Mouse (Mus musculus) hindbrain, embryonic 14.5 days (tissue): ENCODE measurements around the gene Selenov. TPM values are rescaled to one million over a fixed set of nuclear protein-coding genes. Genes with fewer than 3 reads are reported as not detected.

Source experiments
- ATAC-seq: fragments of 200-750 bp; cut with Nextera tagmentation; 2 replicates; pipeline ENCODE4 v1.8.0; 2017; ENCODE audit warnings: moderate number of reproducible peaks, mild to moderate bottlenecking, moderate TSS enrichment, moderate library complexity; ENCODE audit not compliant: low FRiP score
- DNase-seq: peaks from one replicate; pipeline ENCODE4 v3.0.0-alpha.2; 2015; ENCODE audit warnings: low spot score
- H3K27ac ChIP-seq: fragments of 300-500 bp; sonication (generic); 2 replicates; pipeline ENCODE4 v1.5.1; 2014; ENCODE audit warnings: mild to moderate bottlenecking, moderate library complexity
- H3K27me3 ChIP-seq: fragments of 300-500 bp; sonication (generic); 2 replicates; pipeline ENCODE4 v1.6.1; 2014; ENCODE audit warnings: mild to moderate bottlenecking, low read length, mixed read lengths; ENCODE audit not compliant: control insufficient read depth, insufficient read depth
- H3K36me3 ChIP-seq: fragments of 300-500 bp; sonication (generic); replicated peaks from 2 replicates; pipeline ENCODE4 v1.6.1; 2014; ENCODE audit not compliant: control insufficient read depth, insufficient read depth
- H3K4me1 ChIP-seq: fragments of 300-500 bp; sonication (generic); replicated peaks from 2 replicates; pipeline ENCODE4 v1.6.1; 2014; ENCODE audit warnings: antibody characterized with exemption, low read length, mixed read lengths; ENCODE audit not compliant: control insufficient read depth, insufficient read depth
- H3K4me2 ChIP-seq: fragments of 300-500 bp; sonication (generic); replicated peaks from 2 replicates; pipeline ENCODE4 v1.6.1; 2014; ENCODE audit warnings: mild to moderate bottlenecking, moderate library complexity
- H3K4me3 ChIP-seq: fragments of 300-500 bp; sonication (generic); replicated peaks from 2 replicates; pipeline ENCODE4 v1.5.1; 2014; ENCODE audit warnings: mild to moderate bottlenecking, low read length
- H3K9ac ChIP-seq: fragments of 300-500 bp; sonication (generic); 2 replicates; pipeline ENCODE4 v1.6.1; 2014
- H3K9me3 ChIP-seq: fragments of 300-500 bp; sonication (generic); 2 replicates; pipeline ENCODE4 v1.6.1; 2016; ENCODE audit warnings: low read length; ENCODE audit not compliant: control insufficient read depth
- WGBS: fragments of 180-500 bp; shearing (Covaris S2); extraction: QIAGEN DNeasy Blood & Tissue Kit; methylation state at CpG from one replicate; pipeline ENCODE4 v1.1.7; 2014; 5-methylcytosine and 5-hydroxymethylcytosine counted together
- polyA plus RNA-seq: library from polyadenylated mRNA; unstranded; fragments of >200 nt; fragmentation: Nextera tagmentation; extraction: Ambion mirVana; gene quantifications from 2 replicates; pipeline ENCODE4 v1.2.1, GENCODE M21; 2014

Gene Selenov
- polyA plus RNA-seq, 1 experiment from 2014 or later: 0.74 TPM

DNA sequence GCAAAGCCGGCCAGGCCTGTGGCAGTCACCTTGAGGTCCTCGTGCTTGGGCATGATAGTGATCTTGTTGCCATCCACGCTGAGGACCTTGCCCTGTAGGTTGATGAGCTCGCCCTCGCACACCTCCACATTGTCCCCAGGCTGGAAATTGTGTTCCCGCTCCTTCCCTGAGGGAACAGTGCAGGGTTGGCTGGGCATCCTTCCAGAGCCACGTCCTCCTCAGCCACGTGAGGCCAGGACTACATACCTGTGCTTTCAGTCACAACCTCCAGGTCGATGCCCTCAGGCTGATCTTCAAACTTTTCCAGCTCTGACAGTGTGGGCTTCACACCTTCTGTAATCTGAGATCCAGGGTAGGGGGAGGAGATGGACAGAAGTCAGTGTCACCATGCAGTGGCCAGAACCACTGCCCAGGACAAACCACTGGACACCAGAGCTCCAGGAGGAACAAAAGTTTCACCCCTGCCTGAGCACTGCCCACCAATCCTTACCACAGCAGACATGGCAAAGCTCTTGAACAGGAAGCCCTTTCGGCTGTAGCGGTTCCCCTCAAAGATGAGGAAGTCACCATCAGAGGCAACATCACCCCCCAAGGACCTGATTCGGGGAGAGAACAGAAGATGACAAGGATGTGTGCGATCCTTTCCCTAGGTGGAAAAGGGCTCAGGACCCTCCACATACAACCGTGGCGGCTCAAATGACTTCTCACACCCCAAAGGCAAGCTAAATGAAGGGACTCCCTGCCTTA is 31.2 kb upstream of the Selenov start:
- DNase-seq (no peak), ATAC-seq (no peak)
- no peaks in the 10 kb centered on the region for H3K27me3 ChIP-seq
- no peak overlapping the region for H3K4me2 ChIP-seq
- no peak overlapping the region for H3K4me3 ChIP-seq
- no peak overlapping the region for H3K27ac ChIP-seq
- H3K9ac ChIP-seq: no peak overlapping the region
- H3K4me1 ChIP-seq: no peaks in the 10 kb centered on the region
- 97% methylated on average over 15 of the region's 15 CpGs for WGBS
- peaks cover 100% of the 10 kb centered on the region for H3K36me3 ChIP-seq
- no peaks in the 10 kb centered on the region for H3K9me3 ChIP-seq

DNA sequence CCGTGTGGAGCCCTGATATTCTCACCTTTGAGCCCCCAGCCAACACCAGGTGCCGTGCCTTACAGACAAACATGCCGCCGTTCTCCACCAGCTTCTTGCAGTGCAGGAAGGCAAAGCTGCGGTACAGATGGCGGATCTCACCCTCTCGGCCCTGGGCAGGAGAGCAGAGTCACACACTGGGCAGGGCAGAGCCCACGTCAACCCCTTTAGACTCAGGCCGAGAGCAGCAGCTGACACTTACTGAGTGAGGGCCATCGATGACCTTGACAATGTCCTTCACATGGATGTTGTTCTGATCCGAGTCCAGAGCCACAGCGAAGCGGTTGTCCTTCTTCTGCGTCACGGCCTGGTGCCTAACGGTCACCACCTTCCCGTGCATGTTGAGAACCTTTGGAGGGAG is 27.7 kb upstream of the Selenov start:
- no peaks in the 10 kb centered on the region for H3K4me1 ChIP-seq
- no peak overlapping the region for H3K4me2 ChIP-seq
- H3K9ac ChIP-seq: no peak overlapping the region
- WGBS: 94% methylated on average over 17 of the region's 17 CpGs
- H3K36me3 ChIP-seq: peaks cover 99% of the 10 kb centered on the region
- ATAC-seq (no peak), DNase-seq (no peak)
- no peak overlapping the region for H3K27ac ChIP-seq
- no peaks in the 10 kb centered on the region for H3K27me3 ChIP-seq
- no peak overlapping the region for H3K4me3 ChIP-seq
- H3K9me3 ChIP-seq: no peaks in the 10 kb centered on the region

DNA sequence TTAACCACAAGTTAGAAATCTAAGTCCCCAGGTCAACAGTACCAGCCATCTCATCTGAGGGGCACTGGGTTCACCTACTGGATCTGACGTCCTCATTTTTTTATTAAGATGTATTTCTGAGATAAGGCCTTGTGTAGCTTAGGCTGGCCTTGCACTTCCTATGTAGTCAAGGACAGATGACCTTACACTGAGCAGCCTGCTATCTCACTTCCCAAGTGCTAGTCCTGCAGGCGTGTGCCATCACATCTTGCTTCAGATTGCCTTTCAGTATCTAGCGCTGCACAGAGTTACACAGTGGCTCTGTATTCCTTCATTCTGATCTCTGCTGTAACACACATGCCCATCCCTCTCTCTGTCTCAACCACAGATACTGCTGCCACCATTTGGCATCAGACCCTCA is 27.1 kb upstream of the Selenov start:
- 91% methylated on average over 3 of the region's 3 CpGs for WGBS
- H3K4me3 ChIP-seq: no peak overlapping the region
- H3K27me3 ChIP-seq: no peaks in the 10 kb centered on the region
- no peak for DNase-seq
- H3K36me3 ChIP-seq: peaks cover 93% of the 10 kb centered on the region
- no peak overlapping the region for H3K27ac ChIP-seq
- H3K9ac ChIP-seq: no peak overlapping the region
- no peaks in the 10 kb centered on the region for H3K9me3 ChIP-seq
- no peaks in the 10 kb centered on the region for H3K4me1 ChIP-seq
- no peak for ATAC-seq
- no peak overlapping the region for H3K4me2 ChIP-seq

DNA sequence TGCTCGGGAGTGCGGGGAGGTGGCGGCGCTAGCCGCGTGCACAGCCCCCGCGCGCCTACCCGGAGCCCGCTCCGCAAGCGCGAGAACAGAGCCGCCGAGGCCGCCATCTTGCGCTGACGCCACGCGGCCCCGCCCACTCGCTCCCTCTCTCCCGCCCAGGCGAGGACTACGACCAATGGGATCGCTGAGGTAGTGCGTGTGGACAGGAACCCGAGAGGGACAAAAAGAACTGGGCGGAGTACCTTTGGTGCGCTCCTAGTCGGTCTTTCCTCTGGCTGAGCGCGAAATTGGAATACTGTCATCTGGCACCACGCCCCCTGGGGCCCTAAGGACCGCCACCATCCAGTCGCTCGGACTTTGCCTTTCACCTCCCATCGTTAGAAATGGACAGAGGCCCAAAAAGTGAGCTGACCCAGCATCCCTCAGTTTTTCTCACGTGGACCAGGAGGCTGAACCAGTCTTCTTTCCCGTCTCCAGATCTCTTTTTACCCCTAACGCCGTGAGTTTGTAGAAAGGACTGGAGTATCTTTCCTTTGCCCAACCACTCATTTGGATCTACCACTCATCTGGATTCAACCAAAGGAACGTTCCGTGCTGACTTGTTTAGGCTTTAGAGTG is 21.0 kb upstream of the Selenov start, which contains the start of gene Timm50:
Gene Timm50, minus strand, starts transcription at position 147 of the 618 bp plus-strand sequence.
- Histone ChIP-seq H3K4me2 (peak within 1 kb of the TSS; percentile 92), H3K36me3 (peaks cover 66% of the 10 kb centered on the region), H3K9me3 (no peaks in the 10 kb centered on the region), H3K27me3 (no peaks in the 10 kb centered on the region), H3K4me1 (peaks cover 14% of the 10 kb centered on the region), H3K27ac (peak within 1 kb of the TSS; percentile 71), H3K9ac (peak within 1 kb of the TSS; percentile 93), H3K4me3 (peak within 1 kb of the TSS; percentile 98)
- ATAC-seq: peak; percentile 95
- peak; percentile 98 for DNase-seq
- WGBS: under 1% methylated on average over 45 of the region's 45 CpGs

DNA sequence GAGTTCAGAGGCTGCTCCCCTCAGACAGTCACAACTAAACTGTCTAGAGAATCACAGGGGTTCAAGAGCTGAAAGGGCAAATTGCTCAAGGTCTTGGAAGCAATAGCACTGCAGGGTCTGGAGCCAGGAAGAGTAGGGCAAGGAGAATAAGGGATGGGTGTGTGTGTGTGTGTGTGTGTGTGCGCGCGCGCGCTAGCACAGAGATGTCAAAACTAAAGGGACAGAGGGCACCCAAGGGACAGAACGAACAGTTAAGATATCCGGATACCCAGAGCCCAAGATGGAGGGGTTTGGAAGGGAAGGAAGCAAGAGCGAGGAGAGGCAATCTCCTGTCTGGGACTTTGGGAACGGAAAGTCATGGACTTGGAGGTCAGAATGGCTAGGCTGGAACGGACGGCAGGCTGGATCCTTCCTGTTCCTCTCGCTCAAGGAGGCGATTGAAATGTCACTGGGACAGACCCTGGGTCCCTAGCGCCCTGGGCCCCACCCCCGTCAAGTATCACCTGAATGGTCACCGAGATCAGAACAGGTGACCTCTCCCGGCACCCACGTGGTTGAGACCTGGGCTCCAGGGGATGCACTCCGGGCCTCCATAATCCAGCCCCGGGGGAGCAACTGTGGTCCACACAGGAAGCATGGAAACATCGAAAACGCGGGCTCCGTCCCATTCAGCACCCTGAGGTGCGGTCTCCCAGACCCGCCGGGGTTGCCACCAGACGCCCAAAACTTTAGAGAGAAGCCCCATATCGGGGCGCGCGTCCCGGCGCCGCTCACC is 20.4 kb upstream of the Selenov start:
- WGBS: 5% methylated on average over 35 of the region's 35 CpGs
- ATAC-seq (peak; percentile 60), DNase-seq (no peak)
- Histone ChIP-seq H3K4me1 (peaks cover 14% of the 10 kb centered on the region), H3K4me3 (peak overlapping the region; percentile 98), H3K4me2 (peak overlapping the region; percentile 92), H3K27me3 (no peaks in the 10 kb centered on the region), H3K36me3 (peaks cover 66% of the 10 kb centered on the region), H3K27ac (peak overlapping the region; percentile 71), H3K9ac (peak overlapping the region; percentile 93), H3K9me3 (no peaks in the 10 kb centered on the region)

DNA sequence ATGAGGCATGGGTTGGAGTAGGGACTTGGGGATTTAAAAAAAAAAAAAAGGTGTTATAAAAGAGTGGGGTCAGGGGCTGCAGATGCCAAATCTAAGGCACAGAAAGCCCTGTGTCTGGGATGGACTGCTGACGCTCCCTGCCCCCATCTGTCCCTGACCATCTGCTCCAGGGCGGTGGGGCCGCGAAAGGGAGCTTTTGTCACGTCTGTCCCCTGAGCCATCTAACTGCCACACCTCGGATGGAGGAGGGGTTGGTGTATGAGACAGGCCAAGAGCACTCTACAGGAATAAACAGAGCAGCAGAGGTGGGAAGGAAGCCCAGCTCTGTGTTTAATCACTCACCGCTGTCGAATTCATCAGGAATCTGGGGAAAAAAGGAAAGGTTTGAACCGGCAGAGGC is 18.8 kb upstream of the Selenov start:
- H3K36me3 ChIP-seq: peaks cover 66% of the 10 kb centered on the region
- H3K4me1 ChIP-seq: peaks cover 14% of the 10 kb centered on the region
- H3K27ac ChIP-seq: no peak overlapping the region
- H3K9me3 ChIP-seq: no peaks in the 10 kb centered on the region
- H3K4me3 ChIP-seq: no peak overlapping the region
- H3K9ac ChIP-seq: no peak overlapping the region
- no peak overlapping the region for H3K4me2 ChIP-seq
- no peak for ATAC-seq
- no peak for DNase-seq
- no peaks in the 10 kb centered on the region for H3K27me3 ChIP-seq
- 37% methylated on average over 9 of the region's 9 CpGs for WGBS

DNA sequence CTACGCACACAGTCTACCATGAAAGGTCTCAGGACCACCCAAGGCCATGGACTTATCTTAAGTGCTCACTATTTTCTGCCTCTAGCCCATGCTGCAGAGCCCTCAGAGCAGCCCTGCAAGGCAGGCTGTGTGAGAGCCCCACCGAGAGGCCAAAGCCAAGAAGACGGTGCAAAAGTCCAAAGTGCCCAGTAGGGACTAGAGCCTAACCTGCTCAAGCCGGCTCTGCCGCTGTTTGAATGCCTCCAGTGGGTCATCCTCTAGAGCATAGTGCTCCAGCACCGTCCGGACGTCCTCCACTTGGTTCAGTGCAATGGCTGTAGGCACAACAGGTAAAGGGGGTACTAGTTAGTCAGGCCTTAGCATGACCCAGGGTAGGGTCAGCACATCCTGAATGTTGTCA is 15.2 kb upstream of the Selenov start:
- no peak for DNase-seq
- no peak overlapping the region for H3K27ac ChIP-seq
- peaks cover 18% of the 10 kb centered on the region; the same call in 1 of the 2 replicates for H3K4me1 ChIP-seq
- H3K9me3 ChIP-seq: no peaks in the 10 kb centered on the region
- H3K36me3 ChIP-seq: peaks cover 58% of the 10 kb centered on the region
- no peak overlapping the region for H3K4me3 ChIP-seq
- WGBS: 96% methylated on average over 8 of the region's 8 CpGs
- no peak for ATAC-seq
- no peaks in the 10 kb centered on the region for H3K27me3 ChIP-seq
- H3K4me2 ChIP-seq: no peak overlapping the region
- no peak overlapping the region for H3K9ac ChIP-seq

DNA sequence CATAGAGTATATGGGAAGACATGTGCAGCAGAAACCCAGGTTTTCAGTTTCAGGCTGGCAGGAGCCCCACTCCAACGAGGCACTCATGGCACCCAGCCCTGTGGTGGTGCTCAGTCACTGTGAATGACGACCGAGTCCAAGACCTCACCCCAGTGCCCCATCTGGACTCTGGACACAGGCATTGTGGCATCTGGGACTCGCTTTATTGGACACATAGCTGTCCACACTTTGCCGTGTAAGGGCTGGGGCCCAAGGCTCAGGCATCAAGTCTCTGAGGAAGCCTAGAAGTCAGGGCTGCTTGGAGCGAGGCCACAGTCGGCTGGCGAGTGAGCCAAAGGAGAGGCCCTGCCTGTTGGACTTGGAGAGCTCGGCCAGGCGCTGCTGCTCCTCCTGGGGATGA is 14.7 kb upstream of the Selenov start:
- Histone ChIP-seq H3K4me2 (no peak overlapping the region), H3K36me3 (peaks cover 58% of the 10 kb centered on the region), H3K4me1 (peaks cover 13% of the 10 kb centered on the region; the same call in 1 of the 2 replicates), H3K27ac (no peak overlapping the region), H3K4me3 (no peak overlapping the region), H3K9ac (no peak overlapping the region), H3K9me3 (no peaks in the 10 kb centered on the region), H3K27me3 (no peaks in the 10 kb centered on the region)
- DNase-seq (no peak), ATAC-seq (no peak)
- WGBS: 85% methylated on average over 10 of the region's 10 CpGs
